Mouse (Mus musculus) kidney, adult 9 months (tissue): ENCODE measurements at regions not wholly inside any gene's neighbourhood (a gene's known extent, or its start where the extent isn't known, plus 50 kb on each side); places are given as distances from the start of the nearest gene placed in this dataset.

Experiments used
- DNase-seq: peaks from one replicate; pipeline ENCODE4 v3.0.0; 2022

DNA sequence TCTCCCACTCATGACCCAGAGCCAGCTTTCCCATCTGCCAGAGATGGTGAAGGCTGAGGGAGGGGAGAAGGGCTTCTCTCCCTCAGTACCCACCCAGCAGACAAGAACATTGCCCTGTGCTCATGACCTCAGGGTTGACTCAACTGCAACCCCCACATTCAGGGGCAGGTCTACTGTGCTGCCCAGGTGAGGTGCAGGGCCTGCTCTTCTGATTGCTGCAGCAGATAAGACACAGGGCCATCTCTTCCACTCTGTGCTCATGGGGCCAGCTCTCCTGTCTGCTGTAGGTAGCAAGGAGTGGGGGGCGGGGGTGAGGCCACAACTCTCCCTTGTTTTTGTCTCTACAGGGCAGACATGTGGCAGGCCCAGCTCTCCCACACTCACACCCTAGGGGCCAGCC, 84.1 kb upstream of the Xpo1 start:
- no peak for DNase-seq

DNA sequence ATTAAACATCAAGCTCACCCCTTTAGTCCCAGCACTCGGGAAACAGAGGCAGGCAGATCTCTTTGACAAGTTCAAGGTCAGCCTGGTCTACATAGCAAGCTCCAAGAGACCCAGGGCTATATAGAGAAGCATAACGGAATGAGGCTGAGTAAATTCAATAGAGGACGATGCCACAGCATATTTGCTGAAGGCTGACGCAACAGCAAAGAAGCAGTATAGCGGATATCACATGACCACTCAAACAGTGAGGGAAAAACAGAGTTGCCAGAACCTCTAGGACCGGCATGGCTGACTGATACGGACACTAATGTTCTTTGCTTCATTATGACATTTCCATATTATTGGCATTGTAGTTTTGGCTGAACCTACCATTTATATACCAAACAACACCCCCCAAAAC, 74.2 kb upstream of the Xpo1 start:
- DNase-seq = no peak

DNA sequence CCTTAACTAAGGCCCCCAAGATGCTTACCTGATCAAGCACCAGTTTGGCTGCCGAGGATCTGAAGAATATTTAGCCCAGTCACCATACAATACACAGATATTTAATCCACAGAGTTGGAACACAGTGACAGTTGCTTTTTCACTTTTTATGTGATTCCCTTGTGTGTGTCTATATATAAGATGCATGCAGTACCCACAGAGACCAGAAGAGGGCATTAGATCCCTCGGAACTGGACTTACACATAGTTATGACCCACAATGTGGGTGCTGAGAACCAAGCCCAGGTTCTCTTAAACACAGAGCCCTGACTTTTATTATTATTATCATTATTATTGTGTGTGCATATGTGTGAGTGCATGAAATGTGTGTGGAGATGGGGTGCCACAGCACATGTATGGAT, 70.6 kb upstream of the Xpo1 start:
- DNase-seq = no peak

DNA sequence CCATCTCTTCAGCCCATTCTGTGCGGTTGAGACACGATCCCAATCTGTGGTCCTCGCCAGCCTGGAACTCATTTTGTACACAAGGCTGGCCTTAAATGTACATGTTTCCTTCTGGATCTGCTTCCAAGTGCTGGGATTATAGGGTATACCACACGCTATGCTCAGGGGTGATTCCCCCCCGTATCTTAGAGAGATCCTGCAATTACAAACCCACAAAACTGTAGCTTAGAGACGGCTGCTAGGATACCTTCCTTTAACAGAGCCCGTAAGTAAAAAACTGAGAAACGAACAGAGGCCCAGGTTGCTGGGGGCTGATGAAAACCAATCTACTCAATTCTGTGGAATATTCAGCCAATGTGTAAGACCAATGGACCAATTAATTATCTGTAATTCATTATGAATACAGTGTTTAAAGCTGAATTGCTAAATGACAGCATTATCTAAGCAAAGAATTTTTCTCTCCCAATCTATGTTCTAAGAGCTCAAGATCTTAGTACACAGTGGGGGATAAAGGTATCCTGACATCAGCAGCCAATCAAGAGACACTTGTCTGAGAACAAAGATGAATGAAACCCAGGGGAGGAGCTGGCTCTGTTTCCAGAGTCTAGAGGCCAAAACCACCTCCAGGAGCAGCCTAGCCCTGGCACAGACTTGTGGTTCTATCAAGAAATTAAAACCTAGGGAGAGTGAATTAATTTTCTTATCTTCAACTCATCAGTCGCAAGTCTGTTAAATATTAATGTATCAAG, 54.0 kb upstream of the Xpo1 start:
- DNase-seq = no peak

DNA sequence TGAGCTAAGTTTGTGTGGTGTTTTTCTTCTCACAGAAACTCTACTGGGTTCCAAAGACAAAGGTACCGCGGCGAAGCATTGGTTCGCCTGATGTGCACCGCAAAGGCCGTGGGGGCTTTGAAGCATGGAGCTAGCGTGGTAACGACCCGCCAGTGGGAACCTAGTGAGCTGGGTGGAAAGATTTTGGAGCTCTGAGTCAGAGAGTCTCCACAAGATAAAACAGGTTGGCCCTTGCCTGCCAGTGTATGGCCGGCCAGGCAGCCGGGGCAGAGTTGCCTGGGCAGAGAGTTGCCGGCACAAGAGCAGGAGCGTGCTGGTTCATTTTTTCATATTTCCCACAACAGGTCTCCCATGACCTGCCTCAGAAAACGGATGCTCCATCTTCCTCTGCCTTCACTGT, 52.3 kb upstream of the Xpo1 start:
- DNase-seq = no peak

DNA sequence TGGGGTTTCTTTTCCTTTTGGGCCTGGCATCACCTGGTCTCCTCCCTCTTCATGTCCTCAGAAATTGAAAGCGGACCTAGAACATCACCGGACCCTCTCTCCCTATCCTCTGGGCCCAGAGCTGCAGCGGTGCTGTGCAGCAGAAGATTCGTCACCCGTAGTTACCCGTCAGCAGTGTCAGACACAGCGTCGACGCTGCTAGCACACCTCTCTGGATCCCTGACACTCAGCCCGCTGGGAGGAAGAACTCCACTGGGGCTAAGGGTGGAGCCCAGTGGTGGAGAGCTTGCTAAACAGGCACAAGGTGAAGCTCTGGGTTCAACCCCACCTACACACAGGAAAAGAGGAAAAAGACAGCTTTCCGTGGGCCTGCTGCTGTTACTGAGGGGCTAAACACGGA, 51.8 kb upstream of the Xpo1 start:
- no peak for DNase-seq
